Mouse (Mus musculus): ENCODE results near the gene Irx5.

The Irx5 gene

DNA sequence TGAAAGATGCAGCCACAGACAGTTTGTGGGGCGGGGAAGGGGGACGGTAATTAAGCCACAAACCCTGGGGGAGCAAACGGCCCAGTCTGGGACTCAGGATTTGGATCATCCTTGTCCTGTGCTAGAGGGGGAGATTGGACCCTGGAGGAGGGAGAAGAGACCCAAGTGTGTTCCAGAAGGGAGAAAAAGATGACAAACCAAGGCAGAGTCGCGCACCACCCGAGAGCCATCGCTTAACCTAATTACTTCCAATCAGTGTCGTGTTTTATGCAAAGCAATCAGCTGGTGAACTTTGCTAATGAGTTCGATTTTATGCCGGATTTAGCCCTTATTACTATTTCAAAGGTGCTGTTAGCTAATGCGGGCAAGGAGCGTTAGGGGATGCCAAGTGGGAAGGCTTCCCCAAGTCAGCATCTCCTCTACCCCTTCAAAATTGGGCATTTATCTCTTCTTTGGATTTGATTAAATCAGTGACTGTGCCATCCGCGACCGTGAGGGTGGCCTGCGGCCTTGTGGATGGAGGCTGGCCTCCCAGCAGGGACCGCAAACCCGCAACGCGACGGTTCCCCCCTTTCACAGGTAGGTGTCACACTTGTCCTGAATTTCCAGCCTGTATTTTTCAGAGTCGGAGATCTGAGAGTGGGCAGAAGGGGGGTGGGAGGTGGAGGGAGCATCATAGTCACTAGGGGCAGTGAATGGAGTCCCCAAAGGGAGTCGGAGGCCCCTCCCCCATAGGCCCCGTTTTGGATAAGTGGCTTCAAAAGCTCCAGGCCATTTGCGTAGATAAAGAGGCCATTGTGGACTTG, 4.3 kb downstream of the Irx5 start:
- DNase-seq, result no peak

DNA sequence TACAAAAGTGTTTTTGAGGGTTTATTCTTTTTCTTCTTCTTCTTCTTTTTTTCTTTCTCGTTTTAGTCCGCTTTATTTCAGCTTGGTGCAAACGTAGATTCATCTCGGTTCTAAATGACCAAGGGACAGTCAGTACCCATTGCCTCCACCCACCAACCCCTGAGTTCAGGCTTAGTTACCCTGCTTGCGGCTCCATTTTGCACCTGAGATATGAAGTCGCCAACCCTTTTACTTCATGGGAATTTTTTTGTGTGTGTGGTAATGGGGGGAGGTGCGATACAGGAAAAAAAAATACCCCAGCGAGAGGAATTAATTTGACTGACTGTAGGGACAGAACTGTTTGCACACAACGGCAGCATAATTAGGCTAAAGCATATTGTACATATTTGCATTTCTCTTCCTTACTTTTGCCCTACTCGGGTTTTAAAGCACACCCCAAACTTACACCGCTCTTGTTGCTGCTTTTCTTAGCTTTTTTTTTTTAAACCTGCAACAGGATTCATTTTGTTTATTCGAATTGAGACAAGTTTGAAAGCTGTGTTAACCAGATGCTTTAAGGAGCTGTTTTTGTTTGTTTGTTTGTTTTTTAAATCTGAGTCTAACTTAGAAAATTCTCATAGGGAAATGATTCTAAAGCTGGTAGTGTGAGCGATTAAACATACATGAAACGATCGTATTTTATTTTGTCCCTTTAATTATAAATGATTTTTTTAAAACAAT, 5.1 kb downstream of the Irx5 start:
- DNase-seq, result no peak

DNA sequence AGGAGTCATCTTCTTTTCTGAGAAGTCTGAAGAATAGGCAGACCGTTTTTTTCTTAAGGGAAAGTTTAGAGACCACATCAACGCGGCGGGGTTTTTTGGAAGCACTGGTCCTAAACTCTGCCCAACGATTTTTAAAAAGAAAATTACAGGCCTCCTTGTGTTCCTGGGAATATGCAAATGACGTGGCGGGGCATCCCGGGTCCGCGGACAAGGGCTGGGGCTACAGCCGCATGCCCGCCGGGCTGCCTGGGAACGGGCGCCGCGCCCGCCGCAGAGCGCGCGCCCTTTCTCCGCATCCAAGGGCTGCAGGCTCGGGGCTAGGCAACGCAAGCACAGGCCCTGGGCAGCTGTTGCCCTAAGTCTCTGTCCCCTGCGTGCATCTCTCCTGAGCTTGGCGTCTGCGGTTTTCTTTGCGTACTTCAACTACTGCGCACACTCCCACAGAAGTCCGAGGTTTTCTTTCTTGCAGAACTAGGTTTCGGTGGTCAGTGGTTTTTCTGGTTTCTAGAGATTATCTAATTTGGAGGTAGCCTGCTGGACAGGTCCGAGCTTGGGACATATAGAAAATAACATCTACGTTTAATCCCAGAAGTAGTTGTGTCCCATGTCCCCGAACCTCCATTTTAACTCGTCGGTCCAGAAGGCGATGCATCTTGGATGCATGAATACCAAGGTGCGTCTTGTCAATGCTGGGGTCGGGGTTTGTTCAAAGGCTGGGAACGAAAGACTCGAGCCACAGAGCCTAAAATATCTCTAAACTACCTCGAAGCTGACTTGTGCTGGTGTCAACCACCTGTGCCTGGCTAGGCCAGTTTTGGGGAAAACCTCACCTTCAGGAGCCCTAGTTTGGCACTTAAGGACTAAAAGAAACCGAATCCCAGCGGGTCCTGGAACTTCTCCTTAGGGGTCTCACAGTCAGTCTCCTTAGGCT, 6.1 kb downstream of the Irx5 start:
- no peak for DNase-seq

DNA sequence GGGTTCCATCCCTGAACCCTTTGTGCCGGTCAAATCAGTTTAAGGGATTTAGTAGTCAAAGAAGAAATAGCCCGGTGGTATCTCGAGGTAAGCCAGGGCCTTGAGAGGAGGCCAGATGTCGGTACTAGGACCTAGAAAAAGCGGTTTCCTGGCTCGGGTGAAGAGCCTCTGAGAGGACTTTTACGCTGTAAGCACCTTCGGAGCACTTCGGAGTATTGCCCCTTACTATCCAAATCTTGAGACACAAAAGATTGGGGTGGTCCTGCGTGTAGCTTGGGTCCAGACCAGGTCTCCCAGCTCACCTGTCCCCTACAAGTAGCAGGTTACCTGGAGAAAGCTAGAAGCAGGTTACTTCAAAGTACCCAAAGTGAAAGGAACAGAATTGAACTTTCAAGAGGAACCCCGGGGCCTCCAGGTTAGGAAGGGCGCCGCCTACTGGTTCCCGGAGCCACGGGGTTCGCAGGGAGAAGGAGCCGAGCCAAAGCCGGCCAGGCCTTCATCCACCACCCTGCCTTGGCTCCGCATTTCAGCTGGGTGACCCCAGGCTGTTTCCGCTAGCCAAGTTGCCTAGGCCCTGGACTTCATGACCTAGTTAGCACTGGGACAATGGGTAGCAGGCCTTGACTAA, 6.8 kb downstream of the Irx5 start:
- DNase-seq, result no peak

DNA sequence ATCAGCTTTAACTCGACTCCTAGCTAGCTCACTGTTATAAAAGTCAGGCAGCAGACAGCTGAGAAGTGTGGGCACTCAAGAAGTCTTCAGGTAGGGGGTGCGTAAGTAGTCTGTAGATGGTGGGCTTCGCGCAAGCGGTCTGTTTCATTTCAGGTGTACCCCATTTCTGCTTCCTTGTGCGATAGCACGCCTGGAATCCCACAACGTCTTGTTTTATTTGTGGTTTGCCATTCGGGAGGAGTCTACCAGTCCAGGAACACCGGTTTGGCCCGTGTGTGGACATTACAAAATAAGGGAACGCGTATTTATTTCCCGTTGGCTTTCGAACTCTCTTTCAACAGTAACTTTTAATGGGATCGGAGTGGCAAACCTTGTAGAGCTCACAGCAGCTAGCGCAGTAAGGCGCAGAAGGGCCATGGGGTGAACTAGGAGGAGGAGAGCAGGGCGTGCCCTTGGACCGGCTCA, 7.4 kb downstream of the Irx5 start:
- DNase-seq, result no peak

DNA sequence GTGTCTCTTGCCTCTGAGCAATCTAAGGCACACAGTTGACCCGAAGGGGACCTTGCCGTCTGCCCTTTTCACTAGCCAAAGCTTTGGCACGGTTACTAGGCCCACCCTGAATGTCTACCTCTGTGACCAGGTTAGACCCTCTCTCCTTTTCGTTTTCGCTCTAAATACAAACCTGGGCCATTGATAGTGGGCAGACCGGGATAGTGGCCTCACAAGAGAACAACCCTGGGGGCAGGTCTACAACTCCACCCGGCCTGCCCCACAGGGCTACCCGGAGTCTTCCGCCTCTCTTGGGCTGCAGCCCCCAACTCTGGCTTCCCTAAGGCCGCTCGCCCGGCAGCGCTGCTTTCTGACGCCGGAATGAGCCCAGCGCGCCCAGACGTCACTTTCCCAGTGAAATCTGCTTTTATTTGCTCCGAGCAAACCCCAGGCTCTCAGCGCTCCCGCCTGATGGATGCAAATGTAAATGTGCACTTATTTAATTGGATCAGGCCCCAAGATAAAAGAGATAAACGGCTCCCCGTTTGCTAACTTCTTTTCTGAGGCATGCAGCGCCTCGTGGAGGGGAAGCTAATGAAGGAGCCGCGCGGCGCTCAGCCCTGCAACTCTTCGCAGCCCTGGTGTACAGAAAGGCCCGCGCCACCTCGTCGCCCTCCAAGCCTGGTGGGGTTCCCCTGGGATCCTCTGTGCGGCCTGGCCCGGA, 8.0 kb downstream of the Irx5 start:
- DNase-seq, result no peak

DNA sequence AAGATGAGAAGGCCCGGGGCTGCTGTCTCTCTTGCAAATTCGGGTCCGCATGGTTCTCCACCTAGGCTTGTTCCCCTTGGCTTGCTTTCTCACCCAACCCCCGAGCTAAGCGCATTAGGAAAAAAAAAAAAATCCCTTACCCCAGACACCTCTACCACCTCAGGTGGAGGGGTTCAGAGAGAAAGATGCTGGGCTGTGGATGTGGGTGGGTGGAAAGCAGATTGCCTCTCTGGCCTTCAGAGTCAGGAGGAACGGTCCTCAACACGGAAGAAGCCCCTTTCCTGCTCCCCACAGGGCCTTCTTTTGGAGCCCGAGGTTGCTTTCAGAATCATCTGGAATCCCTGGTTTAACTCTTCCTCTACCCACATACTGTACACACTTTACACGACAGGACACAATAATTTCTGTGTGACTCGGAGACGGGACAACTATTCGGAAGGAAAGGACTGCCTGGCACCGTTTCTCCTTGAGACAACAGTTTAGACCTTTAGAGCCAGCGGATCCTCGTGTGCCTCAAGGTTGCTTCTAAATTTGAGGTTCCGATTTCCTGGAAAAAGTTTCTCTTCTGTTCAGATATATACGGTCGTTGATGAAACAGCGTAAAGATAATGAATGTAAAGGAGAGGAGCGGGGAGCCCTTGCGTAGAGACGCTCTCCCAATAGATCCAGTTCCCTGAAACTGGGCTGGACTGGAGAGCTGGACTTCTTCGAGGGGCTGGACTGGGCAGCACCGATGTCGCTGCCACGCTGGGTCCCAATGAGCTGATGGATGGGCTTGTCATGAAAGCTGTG, 8.7 kb downstream of the Irx5 start:
- DNase-seq, result no peak

DNA sequence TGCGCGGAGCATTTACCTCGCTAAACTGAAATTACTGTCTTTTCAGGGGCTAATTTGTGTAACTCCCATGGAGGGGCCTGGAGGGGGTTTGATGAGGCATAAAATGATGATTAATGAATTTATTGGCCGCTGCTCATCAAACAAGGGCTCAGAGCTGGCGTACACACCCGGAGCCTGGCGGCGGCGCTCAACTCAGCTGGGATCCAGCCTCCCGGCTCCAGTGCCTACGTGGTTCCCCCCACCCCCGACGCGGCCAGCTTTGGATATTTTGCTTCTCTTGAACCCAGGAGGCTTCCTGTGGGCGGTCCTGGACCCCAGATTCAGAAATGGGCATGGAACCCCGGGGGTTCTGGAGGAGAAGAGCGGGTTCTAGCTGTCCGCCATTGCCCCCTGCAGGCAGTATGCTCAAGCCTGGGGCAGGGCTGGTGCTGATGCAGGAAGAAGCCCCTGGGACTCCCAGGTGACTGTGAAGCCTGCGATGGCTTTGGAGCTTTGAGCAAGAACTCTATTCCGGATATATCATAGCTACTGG, 9.4 kb downstream of the Irx5 start:
- DNase-seq, result no peak

DNA sequence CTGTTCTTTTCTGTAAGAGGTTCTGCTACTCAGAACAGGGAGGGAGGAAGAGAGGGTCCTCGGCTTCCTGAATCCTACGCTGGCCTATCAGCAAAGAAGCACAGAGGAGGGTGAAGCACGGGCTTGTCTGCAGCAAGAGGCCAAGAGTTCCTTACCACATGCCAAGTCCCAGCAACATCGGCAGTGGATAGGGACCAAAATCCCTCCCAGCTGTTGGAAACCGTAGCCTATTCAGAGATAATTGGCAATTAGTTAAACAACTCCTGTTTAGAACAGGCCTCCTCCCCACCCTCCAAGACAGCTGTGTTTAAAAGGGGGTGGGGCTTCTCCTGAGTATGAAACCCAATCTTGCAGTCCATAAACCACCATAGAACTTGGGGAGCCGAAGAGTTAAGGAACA, 22.1 kb downstream of the Irx5 start:
- DNase-seq, result no peak

DNA sequence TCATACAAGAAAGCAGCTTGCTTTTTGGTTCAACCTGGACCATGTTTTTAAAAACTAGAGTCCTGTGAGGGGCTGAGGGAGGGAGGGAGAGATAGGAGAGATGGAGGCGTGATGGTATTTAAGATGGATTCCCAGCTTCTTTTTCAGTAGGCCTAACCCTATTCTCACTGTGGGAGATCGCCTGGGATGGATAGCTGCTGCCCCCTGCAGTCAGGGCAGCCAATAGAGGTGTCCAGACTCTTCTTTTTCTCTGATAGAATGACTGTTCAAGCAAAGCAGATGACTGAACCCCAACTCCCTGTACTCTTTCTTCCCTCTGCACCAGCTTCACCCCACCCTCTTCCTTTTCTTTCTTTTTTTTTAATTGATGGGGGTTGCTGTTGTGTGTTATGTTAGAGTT, 23.1 kb downstream of the Irx5 start:
- DNase-seq, result no peak

DNA sequence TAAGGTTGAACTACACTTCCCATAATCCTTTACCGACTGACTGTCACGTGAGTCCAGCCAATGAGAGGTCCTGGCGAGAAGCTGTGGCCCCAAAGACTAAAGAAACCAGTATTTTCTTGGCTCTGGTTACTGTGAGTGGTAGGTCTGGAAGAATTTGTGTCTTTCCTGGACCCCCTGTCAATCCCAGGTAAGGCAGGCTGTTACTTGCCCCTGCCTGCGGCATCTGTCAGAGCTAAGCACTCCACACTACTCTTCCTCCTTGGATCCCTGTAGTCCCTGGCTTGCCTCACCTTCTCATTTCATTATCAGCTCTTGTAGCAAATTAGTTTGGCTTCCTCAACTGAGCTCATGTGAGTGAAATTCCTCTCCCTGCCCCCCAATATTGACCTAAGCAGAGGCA, 30.5 kb downstream of the Irx5 start:
- no peak for DNase-seq

DNA sequence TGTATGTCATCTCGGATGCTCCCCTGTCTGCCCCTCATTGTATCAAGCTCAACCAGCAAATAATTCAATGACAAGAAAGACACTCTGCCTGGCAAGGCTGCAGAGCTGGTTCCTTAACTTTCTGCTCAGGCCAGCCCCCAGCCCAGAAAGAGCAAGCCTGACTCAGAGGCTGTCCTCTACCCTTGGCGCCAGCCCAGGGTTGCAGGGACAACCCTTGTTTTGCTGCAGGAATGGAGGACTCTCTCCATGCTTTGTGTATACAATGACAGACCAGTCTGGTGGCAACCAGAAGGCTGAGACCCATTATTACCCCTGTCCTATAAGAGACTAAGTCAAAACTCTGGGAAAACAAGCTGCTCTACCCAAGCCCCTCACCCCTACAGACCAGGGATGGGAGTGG, 46.8 kb downstream of the Irx5 start:
- no peak for DNase-seq

DNA sequence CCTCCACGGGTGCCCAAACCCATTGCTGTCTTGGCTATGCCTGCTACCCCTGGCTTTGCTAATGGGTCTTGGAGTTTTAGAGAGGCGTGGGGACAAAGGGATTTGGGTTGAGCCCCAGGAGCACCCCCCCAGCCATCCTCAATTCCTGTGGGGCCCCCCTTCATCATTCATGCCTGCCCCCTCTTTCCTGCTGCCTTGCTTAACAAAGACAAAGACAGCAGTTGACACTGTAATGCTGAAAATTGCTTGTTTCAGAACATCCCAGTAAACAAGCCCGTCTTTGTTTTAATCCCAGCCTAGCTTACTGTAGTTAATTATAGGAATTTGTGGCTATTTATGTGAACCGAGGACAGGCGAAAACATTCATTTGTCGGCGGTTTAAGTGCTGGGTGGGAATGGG, 50.7 kb downstream of the Irx5 start:
- no peak for DNase-seq

DNA sequence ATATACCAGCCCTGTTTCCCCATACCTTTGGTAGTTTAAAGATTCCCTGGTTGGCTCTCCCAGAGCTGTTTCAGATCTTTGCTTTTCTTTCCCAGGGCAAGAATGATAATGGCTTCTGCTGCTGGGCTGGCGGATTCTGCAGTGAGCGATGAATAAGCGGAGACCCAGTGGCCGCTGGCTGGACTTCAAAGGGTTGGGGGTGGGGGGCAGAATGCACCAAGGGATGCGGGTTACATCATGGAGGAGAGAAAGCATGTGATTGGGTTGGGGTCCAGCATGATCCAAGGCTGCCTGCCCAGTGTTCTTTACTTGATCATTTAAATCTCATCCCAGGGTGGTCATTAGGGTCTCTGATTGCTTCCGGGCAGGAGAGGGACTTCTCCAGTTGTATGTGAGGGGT, 56.2 kb downstream of the Irx5 start:
- DNase-seq, result no peak

DNA sequence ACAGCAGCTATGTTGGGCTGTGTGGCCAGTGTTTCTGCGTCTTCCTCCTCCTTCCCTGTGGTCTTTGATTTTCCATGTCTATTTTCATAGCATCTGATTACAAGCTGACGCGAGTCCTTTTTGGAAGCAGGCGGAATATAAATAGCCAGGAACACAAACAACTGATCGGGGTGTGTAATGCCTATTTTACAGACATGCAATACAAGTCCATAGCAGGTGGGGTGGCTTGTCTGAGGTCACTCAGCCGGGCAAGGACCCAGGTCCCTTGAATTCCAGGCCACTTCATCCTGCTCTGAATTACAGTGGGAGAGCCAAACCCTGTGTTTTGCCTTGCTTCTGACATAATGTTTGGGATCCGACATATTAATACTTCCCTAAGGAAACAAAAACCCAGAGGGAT, 63.2 kb downstream of the Irx5 start:
- no peak for DNase-seq

Measured in layer of hippocampus, adult 9-11 months (tissue).